Mouse (Mus musculus) bone marrow macrophage, adult 2 months (primary cell): ENCODE results near the gene Gm4787. TPM values are rescaled to one million over a fixed set of nuclear protein-coding genes. Genes with fewer than 3 reads are reported as not detected.
"Not testable (repeated sequence)": the region's sequence is repeated elsewhere in the genome, so short reads cannot be mapped to it uniquely, and the experiment has no call there.

ENCODE experiments used
- H3K27ac ChIP-seq: 2 replicates; pipeline ENCODE4 v1.5.1; 2012; ENCODE audit warnings: low read depth, low read length; ENCODE audit not compliant: insufficient read depth
- H3K4me1 ChIP-seq: 2 replicates; pipeline ENCODE4 v1.6.1; 2012; ENCODE audit warnings: low read length; ENCODE audit not compliant: control insufficient read depth, insufficient read depth
- H3K4me3 ChIP-seq: 2 replicates; pipeline ENCODE4 v1.5.1; 2012; ENCODE audit warnings: mild to moderate bottlenecking, low read length, moderate library complexity; ENCODE audit not compliant: insufficient read depth
- CTCF ChIP-seq: IDR thresholded peaks from 2 replicates; pipeline ENCODE4 v1.5.1; 2012; ENCODE audit warnings: low read depth, mild to moderate bottlenecking, low read length, moderate library complexity
- POLR2A ChIP-seq: IDR thresholded peaks from 2 replicates; pipeline ENCODE4 v1.6.1; 2012; ENCODE audit warnings: mild to moderate bottlenecking, low read depth, low read length, borderline replicate concordance
- polyA plus RNA-seq: library from polyadenylated mRNA; stranded (reverse); fragments of >200 nt; gene quantifications from 2 replicates; pipeline ENCODE4 v1.2.4, GENCODE M21; 2012; ENCODE audit not compliant: missing spikeins, insufficient read depth, insufficient read length

Gm4787 gene
- polyA plus RNA-seq: 0.88 and 1.2 TPM in 2 replicates

DNA sequence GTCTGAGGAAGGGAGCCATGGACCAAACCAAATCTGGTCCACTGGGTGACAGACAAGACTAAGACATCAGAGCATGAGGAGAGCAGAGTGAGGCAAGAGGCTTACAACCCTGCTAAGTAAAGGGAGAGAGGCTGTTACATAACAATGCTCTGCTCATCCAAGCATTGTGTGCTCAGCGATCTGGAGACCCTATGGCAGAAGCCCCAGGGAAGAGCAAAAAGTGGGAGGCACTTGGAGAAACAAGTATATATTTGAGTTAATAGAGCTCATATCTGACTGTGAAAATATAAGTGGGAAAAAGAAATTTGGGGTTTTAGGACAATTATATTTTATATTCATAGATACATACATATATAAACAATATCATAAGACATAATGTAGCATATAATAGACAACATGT lies at the start of gene Gm4787:
Gm4787 (minus strand) TSS at position 101 of the 400 bp plus-strand sequence.
- not testable (repeated sequence) for H3K27ac ChIP-seq, H3K4me1 ChIP-seq, H3K4me3 ChIP-seq

DNA sequence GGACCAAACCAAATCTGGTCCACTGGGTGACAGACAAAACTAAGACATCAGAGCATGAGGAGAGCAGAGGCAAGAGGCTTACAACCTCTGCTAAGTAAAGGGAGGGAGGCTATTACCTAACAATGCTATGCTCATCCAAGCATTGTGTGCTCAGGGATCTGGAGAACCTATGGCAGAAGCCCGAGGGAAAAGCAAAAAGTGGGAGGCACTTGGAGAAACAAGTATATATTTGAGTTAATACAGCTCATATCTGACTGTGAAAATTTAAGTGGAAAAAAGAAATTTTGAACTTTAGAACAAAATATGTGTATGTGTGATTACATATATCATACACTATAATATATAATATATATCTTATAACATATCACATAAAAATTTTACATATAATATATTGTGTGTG lies 42.6 kb upstream of the Gm4787 start, which contains the start of gene Adam4:
Adam4 (minus strand) TSS at position 101 of the 400 bp plus-strand sequence.
- no peak for TF ChIP-seq POLR2A
- no peak for TF ChIP-seq CTCF
- H3K4me1 ChIP-seq: no peaks in the 10 kb centered on the region
- H3K4me3 ChIP-seq: no peak within 1 kb of the TSS
- H3K27ac ChIP-seq: no peak within 1 kb of the TSS

DNA sequence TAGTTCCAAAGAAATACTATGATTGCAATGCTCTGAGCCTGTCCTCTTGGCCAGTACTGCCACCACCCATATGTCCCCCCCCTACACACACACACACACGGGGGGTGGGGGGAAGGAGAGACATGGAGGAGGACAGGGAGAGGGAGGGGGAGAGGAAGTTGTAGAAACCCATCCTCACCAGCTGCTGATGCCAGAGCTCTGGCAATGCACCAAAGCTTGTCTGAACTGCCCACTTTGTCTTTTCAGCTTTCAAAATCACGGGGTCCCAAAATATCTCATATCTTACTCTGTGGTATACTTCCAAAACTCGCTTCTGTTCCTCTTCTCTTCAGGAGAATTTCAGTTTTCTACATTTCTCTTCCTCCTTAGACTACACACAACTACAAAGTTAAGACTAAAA lies 33.9 kb upstream of the Gm4787 start:
- TF ChIP-seq CTCF (no peak), POLR2A (no peak)
- no peak overlapping the region for H3K4me3 ChIP-seq
- H3K27ac ChIP-seq: no peak overlapping the region
- no peaks in the 10 kb centered on the region for H3K4me1 ChIP-seq

DNA sequence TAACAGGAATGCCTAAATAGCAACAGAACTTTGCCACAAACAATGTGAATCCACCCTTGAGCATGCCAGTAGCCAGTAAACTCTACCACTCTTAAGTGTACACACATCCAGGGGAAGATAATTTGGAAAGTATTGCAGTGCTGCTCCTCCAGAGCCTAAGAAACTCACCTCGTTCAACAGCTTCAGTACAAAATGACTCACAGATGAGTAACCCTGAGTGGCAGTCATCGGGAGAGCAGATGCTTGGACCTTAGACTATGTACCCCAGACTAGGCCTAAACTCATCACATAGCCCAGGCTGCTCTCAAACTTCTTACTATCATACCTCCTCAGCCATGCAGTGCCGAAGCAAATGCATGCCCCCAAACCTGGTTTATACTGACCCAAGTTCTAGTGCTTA lies 29.7 kb upstream of the Gm4787 start:
- Histone ChIP-seq H3K4me3 (no peak overlapping the region), H3K4me1 (no peaks in the 10 kb centered on the region), H3K27ac (no peak overlapping the region)
- no peak for TF ChIP-seq CTCF
- TF ChIP-seq POLR2A: no peak

DNA sequence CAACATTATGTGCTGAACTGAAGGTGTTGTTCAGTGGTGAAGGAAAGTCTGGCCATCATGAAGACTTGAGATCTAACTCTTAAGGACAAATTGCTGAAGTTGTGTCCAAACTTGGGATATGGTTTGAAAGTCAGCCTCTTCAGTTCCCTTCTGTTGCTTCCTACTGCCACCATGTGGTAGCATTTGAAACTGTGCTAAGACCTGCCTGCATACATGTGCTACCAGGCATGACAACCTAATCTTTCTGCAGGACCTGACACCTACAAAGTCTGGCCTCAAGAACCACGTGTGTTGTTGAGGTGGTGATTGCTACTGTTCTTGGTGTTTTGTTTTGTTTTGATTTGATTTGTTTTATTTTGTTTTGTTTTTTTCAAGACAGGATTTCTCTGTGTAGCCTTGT lies 22.9 kb upstream of the Gm4787 start:
- Histone ChIP-seq H3K27ac (no peak overlapping the region), H3K4me3 (no peak overlapping the region), H3K4me1 (no peaks in the 10 kb centered on the region)
- TF ChIP-seq CTCF: no peak
- TF ChIP-seq POLR2A: no peak

DNA sequence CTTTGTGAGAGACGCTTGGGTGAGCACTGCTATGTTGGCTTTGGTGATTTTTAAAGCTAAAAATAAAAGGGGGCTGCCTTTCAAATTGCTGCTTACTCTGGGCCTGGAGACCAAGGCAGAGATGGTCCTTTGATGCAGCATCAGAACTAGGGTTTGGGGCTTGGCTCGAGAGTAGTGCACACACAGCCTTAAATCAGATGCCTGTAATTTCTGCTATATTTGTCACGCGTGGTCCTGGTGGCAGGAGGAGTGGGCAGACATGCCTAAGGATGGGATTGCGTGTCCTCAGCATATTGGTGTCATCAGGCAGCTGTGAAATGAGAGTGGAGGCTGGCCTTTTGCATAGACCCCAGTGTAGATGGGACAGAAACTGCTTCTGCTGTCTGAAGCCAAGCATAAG lies 45.4 kb downstream of the Gm4787 start:
- Histone ChIP-seq H3K4me3 (no peak overlapping the region), H3K27ac (no peak overlapping the region), H3K4me1 (no peaks in the 10 kb centered on the region)
- no peak for TF ChIP-seq POLR2A
- no peak for TF ChIP-seq CTCF

DNA sequence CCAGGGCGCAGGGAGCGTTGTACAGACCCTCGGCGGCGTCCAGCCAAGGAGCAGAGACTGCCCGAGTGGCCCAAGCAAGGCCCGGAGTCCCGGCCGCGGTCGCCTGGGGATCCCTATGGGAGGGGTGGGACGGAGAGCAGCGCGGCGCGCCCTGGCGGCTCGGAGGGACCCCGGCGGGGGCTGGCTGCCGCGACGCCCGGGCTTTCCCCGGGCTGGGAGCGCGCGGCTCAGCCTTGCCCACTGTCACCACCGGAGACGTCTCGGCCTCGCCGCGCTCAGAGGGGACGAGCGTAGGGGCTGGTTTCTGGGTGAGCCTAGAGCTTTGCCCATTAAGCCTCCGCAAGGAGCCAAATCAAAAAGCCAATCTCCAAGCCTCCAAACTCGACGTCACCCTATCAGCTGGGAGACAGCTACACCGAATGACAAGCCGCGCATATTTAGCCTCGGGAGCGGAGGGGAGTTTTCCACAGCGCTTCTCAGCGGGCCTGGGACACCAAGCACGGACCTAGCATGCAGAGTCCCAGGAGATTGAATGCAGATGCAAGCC lies 46.3 kb downstream of the Gm4787 start, which contains the start of gene Slc8a3:
Slc8a3 (minus strand) TSS at position 306 of the 547 bp plus-strand sequence.
- H3K4me1 ChIP-seq: no peaks in the 10 kb centered on the region
- no peak within 1 kb of the TSS for H3K27ac ChIP-seq
- TF ChIP-seq POLR2A (no peak), CTCF (no peak)
- H3K4me3 ChIP-seq: peak within 1 kb of the TSS; percentile 10; the same call in 1 of the 2 replicates

DNA sequence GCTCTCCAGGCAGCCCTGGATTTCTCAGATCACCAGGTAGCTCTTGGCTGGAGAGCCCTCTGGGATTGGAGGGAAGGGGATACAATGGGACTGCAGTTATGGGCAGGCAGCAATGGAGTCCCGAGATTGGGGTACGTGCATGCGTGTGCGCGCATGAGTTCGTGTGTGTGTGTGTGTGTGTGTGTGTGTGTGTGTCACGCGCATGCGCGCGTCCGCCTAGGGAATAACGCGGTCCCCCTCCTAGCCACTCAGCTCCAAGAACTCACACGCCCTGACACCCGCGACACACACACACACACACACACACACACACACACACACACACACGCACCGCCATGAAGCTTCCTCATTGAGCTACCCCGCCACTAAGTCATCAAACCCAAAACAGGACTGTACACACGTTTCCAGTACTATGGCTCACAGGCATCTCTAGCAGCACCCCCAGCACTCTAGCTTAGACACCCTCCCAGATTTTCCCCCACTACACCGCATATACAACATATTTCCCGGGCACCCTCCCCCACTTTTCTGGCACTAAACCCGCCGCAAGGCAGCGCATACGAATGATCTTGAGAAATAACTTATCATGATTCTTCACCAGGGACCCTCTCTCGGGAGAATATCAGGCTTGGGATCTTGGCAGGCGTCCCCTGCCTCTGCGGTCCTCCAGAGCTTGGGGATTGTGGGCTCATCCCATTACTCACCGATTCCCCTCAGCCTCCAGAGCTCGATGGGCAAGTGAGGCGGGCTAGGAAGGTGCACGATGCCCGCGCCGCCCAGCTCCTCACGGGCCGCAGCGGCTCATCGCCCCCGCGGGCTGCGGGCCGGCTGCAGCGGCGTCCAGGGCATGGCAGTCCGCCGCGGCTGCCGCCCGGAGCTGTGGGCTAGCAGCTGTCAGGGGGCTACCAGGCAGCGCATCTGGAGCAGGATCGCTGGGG lies 47.1 kb downstream of the Gm4787 start:
- no peak for TF ChIP-seq CTCF
- TF ChIP-seq POLR2A: no peak
- Histone ChIP-seq H3K4me3 (peak overlapping the region; percentile 10; the same call in 1 of the 2 replicates), H3K4me1 (no peaks in the 10 kb centered on the region), H3K27ac (no peak overlapping the region)

DNA sequence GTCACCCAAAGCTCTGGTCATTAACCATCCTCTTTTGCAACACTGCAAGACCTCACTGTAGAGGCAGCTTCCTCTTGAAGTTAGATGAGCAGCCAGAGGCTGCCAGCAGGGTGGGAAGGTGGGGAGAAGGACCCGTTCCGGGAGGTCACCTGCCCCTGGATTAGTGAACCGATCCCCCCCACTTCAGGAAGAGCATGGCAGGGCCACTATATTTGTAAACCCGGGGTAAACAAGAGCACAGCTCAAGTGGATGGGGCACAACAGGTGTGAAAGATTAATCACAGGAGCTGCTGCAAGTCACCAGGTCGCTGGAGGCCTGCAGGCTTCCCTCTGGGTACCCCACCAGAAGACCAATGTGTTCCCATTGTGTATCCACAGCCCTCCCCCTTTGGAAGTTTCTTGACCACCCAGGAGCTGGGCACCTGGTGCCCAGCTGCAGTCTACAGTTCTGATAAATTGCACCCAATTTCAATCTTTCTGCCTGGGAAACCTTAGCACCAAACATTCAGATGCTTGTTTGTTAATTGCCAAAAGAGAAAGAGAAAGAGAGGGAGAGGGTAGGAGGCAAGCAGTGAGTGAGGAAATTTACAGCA lies 48.1 kb downstream of the Gm4787 start:
- no peaks in the 10 kb centered on the region for H3K4me1 ChIP-seq
- no peak overlapping the region for H3K27ac ChIP-seq
- TF ChIP-seq POLR2A: no peak
- no peak for TF ChIP-seq CTCF
- H3K4me3 ChIP-seq: no peak overlapping the region

Other genes with a start within 250 kb of the Gm4787 start
- not detected in 2 replicates for gene Slc8a3, start 46.3 kb downstream of the Gm4787 start, polyA plus RNA-seq
- gene Adam4, start 42.5 kb upstream of the Gm4787 start, polyA plus RNA-seq: 1.2 and 1.3 TPM in 2 replicates
- 70.4 and 71.3 TPM in 2 replicates for gene Cox16, start 105.7 kb upstream of the Gm4787 start, polyA plus RNA-seq
- gene Gm20498, start 153.4 kb upstream of the Gm4787 start, polyA plus RNA-seq: 9.2 and 14.1 TPM in 2 replicates
- 34.1 and 39.7 TPM in 2 replicates for gene Synj2bp, start 153.4 kb upstream of the Gm4787 start, polyA plus RNA-seq
- not detected in 2 replicates for gene Adam21, start 189.0 kb upstream of the Gm4787 start, polyA plus RNA-seq
- gene Med6, start 215.5 kb upstream of the Gm4787 start, polyA plus RNA-seq: 37.8 and 43.5 TPM in 2 replicates